Mouse (Mus musculus) G1E (cell line): ENCODE results near the gene Slc13a5. TPM values are rescaled to one million over a fixed set of nuclear protein-coding genes. Genes with fewer than 3 reads are reported as not detected.

Experiments used
- ATAC-seq: 2 replicates; pipeline ENCODE4 v1.8.0; 2016; ENCODE audit warnings: mild to moderate bottlenecking; ENCODE audit not compliant: insufficient number of reproducible peaks, poor library complexity, low FRiP score, severe bottlenecking; ENCODE audit errors: extremely low read depth
- DNase-seq: peaks from one replicate; pipeline ENCODE4 v3.0.0; 2012; ENCODE audit warnings: low spot score
- H3K27me3 ChIP-seq: 2 replicates; pipeline ENCODE4 v1.6.1; 2012; ENCODE audit warnings: mild to moderate bottlenecking, low read length, inconsistent platforms; ENCODE audit not compliant: insufficient read depth
- H3K36me3 ChIP-seq: replicated peaks from 2 replicates; pipeline ENCODE3; 2012; ENCODE audit warnings: mild to moderate bottlenecking, inconsistent platforms
- H3K4me1 ChIP-seq: 2 replicates; pipeline ENCODE4 v1.6.1; 2012; ENCODE audit warnings: low read depth, low read length, inconsistent platforms, mixed read lengths; ENCODE audit not compliant: insufficient read depth
- H3K4me3 ChIP-seq: 2 replicates; pipeline ENCODE4 v1.5.1; 2012; ENCODE audit warnings: low read depth, mild to moderate bottlenecking, inconsistent platforms, low read length, moderate library complexity, mixed read lengths
- H3K9me3 ChIP-seq: replicated peaks from 2 replicates; pipeline ENCODE4 v1.6.1; 2012; ENCODE audit warnings: inconsistent platforms
- CTCF ChIP-seq: IDR thresholded peaks from 2 replicates; pipeline ENCODE4 v1.5.1; 2012; ENCODE audit warnings: low read depth, low read length, inconsistent platforms, mixed read lengths
- GATA1 ChIP-seq: IDR thresholded peaks from 2 replicates; pipeline ENCODE4 v1.6.1; 2012; ENCODE audit warnings: borderline replicate concordance, low read length, inconsistent platforms, mixed read lengths
- GATA2 ChIP-seq: IDR thresholded peaks from 2 replicates; pipeline ENCODE4 v1.6.1; 2012; ENCODE audit warnings: low read depth, low read length, inconsistent platforms, borderline replicate concordance
- POLR2AphosphoS5 ChIP-seq: IDR thresholded peaks from 2 replicates; pipeline ENCODE4 v1.6.1; 2012; ENCODE audit warnings: low read depth, low read length, inconsistent platforms; ENCODE audit not compliant: insufficient replicate concordance
- TAL1 ChIP-seq: conservative IDR thresholded peaks from 2 replicates; pipeline ENCODE4 v1.6.1; 2012; ENCODE audit warnings: low read depth, low read length, inconsistent platforms, mixed read lengths
- polyA plus RNA-seq: library from polyadenylated mRNA; stranded (reverse); fragments of >175 nt; gene quantifications from 2 replicates; pipeline ENCODE4 v1.2.3, GENCODE M21; 2012
- total RNA-seq, 2 experiments: library from RNA; stranded (forward) in 1 of 2; stranded (reverse) in 1 of 2; fragments of 200-1000 nt in 1 of 2; fragments of >200 nt in 1 of 2; fragmentation: Nextera tagmentation in 1 of 2; gene quantifications; 2 replicates each; pipeline ENCODE4 v1.2.3; 2014 to 2017

Slc13a5 gene
- total and polyA plus RNA-seq, 3 experiments, result 0.11 TPM; not detected in 2

- TF ChIP-seq GATA2 (no peak), GATA1 (no peak), TAL1 (no peak), CTCF (no peak), POLR2AphosphoS5 (no peak)
- Histone ChIP-seq H3K4me3 (no peak overlapping the region), H3K36me3 (no peaks in the 10 kb centered on the region), H3K9me3 (no peaks in the 10 kb centered on the region), H3K4me1 (no peaks in the 10 kb centered on the region), H3K27me3 (peaks cover 42% of the 10 kb centered on the region)
- DNase-seq (no peak), ATAC-seq (no peak)
Observed at GRCm38 (mm10) chr11:72234013-72234412, 33.0 kb downstream of the Slc13a5 start.

- no peak for TF ChIP-seq POLR2AphosphoS5
- TF ChIP-seq GATA2, result no peak
- no peak for TF ChIP-seq TAL1
- TF ChIP-seq GATA1, result no peak
- no peak for TF ChIP-seq CTCF
- H3K4me3 ChIP-seq, result no peak overlapping the region
- DNase-seq, result no peak
- no peaks in the 10 kb centered on the region for H3K9me3 ChIP-seq
- no peaks in the 10 kb centered on the region for H3K4me1 ChIP-seq
- no peak for ATAC-seq
- peaks cover 49% of the 10 kb centered on the region for H3K27me3 ChIP-seq
- H3K36me3 ChIP-seq, result no peaks in the 10 kb centered on the region
Observed at GRCm38 (mm10) chr11:72232991-72233390, 34.0 kb downstream of the Slc13a5 start.

- H3K27me3 ChIP-seq, result peaks cover 49% of the 10 kb centered on the region
- ATAC-seq (no peak), DNase-seq (no peak)
Observed at GRCm38 (mm10) chr11:72232068-72232467, 35.0 kb downstream of the Slc13a5 start.

GRCm38 (mm10) chr11:72228513-72228912 is 38.5 kb downstream of the Slc13a5 start:
- H3K4me1 ChIP-seq, result peaks cover 4% of the 10 kb centered on the region; the same call in 1 of the 2 replicates
- H3K27me3 ChIP-seq, result peaks cover 53% of the 10 kb centered on the region
- no peaks in the 10 kb centered on the region for H3K36me3 ChIP-seq
- no peak overlapping the region for H3K4me3 ChIP-seq
- no peaks in the 10 kb centered on the region for H3K9me3 ChIP-seq
- TF ChIP-seq POLR2AphosphoS5 (no peak), TAL1 (no peak), GATA1 (no peak), GATA2 (no peak), CTCF (no peak)
- ATAC-seq (no peak), DNase-seq (no peak)

More at GRCm38 (mm10) chr11:72232068-72232467, 35.0 kb downstream of the Slc13a5 start:
- no peaks in the 10 kb centered on the region for H3K36me3 ChIP-seq
- no peaks in the 10 kb centered on the region for H3K4me1 ChIP-seq
- H3K4me3 ChIP-seq, result no peak overlapping the region
- TF ChIP-seq GATA2 (no peak), POLR2AphosphoS5 (no peak), CTCF (no peak), GATA1 (no peak), TAL1 (no peak)
- H3K9me3 ChIP-seq, result no peaks in the 10 kb centered on the region

GRCm38 (mm10) chr11:72226901-72227300 is 40.1 kb downstream of the Slc13a5 start:
- H3K4me1 ChIP-seq, result peaks cover 4% of the 10 kb centered on the region; the same call in 1 of the 2 replicates
- peaks cover 47% of the 10 kb centered on the region for H3K27me3 ChIP-seq
- DNase-seq, result no peak
- H3K36me3 ChIP-seq, result no peaks in the 10 kb centered on the region
- H3K9me3 ChIP-seq, result no peaks in the 10 kb centered on the region
- no peak overlapping the region for H3K4me3 ChIP-seq
- TF ChIP-seq POLR2AphosphoS5 (no peak), GATA2 (no peak), TAL1 (no peak), GATA1 (no peak), CTCF (no peak)
- ATAC-seq, result no peak

GRCm38 (mm10) chr11:72226020-72226791 is 40.8 kb downstream of the Slc13a5 start:
- no peak for DNase-seq
- H3K27me3 ChIP-seq, result peaks cover 40% of the 10 kb centered on the region
- H3K4me1 ChIP-seq, result peaks cover 7% of the 10 kb centered on the region; the same call in 1 of the 2 replicates
- no peak for ATAC-seq
- no peaks in the 10 kb centered on the region for H3K36me3 ChIP-seq
- TF ChIP-seq CTCF (no peak), GATA1 (no peak), POLR2AphosphoS5 (no peak), GATA2 (no peak), TAL1 (no peak)
- H3K4me3 ChIP-seq, result no peak overlapping the region
- no peaks in the 10 kb centered on the region for H3K9me3 ChIP-seq
